In the genomic region with DNA sequence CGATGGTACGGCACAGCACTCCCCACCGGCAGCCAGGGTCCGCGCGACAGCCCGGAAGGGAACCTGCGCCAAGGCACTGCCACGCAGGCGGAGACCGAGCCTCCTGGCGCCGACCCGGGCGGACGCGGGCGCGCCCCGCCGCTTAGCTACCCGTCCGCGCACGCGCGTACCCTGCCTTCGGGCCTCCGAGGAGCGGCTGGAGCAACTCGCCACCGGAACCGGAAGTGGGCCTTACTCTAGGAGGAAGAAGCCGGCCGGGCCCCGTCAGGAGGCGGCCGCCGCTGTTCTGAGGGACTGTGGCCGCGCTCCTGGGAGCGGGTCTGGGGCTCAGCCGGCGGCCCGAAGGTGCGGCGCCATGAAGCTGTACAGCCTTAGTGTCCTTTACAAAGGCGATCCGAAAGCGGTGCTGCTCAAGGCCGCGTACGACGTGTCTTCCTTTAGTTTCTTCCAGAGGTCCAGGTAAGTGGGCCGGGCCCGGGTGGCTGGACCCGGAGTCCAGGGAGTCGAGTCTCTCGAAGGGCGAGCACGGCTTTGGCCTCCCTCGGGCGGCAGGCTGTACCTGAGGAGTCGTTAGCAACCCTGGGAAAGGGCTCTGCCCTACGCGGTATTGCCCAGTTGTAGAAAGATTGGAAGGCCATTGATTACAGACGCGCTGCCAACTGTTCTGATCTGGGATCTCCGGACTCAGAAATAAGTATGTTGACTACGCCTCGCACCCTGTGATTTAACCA, we compare ENCODE assay signal across 7 mouse cellular contexts. TPM values are rescaled to one million over a fixed set of nuclear protein-coding genes. Genes with fewer than 3 reads are reported as not detected.
A peak's percentile ranks its signal among the peaks of the same experiment; 100 is the strongest.
DNase-seq lines count a peak whose midpoint lies in the region; ATAC-seq and TF ChIP-seq lines count a peak whose summit lies in the region.

A gene (plus strand): TSS at position 148 of the 731 bp plus-strand sequence.

- WGBS in embryonic facial prominence, embryonic 10.5 days = under 1% methylated on average over 71 of the region's 71 CpGs
- under 1% methylated on average over 71 of the region's 71 CpGs for WGBS in intestine, postnatal 0 days
- under 1% methylated on average over 70 of the region's 71 CpGs for WGBS in midbrain, embryonic 12.5 days
- under 1% methylated on average over 71 of the region's 71 CpGs for WGBS in small intestine, adult 2 months

- peak; percentile 97 for ATAC-seq in intestine, postnatal 0 days
- peak; percentile 96 for ATAC-seq in midbrain, embryonic 12.5 days (ENCODE audit: low FRiP score, low read depth)

- peak; percentile 98 for DNase-seq in adrenal gland, postnatal 10 days
- peak; percentile 97 for DNase-seq in embryonic facial prominence, embryonic 10.5 days (ENCODE audit: low spot score)
- DNase-seq in gonadal fat pad, adult 2 months (ENCODE audit: low read depth) = peak; percentile 26
- DNase-seq in left cerebral cortex, postnatal 4 days = peak; percentile 97

- no peaks in the 10 kb centered on the region for H3K27me3 ChIP-seq in embryonic facial prominence, embryonic 10.5 days (replicated peaks; ENCODE audit: low read depth, poor library complexity, severe bottlenecking)
- no peaks in the 10 kb centered on the region for H3K27me3 ChIP-seq in intestine, postnatal 0 days (replicated peaks; ENCODE audit: control insufficient read depth, insufficient read depth, low read length)
- no peaks in the 10 kb centered on the region for H3K27me3 ChIP-seq in midbrain, embryonic 12.5 days
- no peaks in the 10 kb centered on the region for H3K27me3 ChIP-seq in small intestine, adult 2 months (ENCODE audit: control insufficient read depth, insufficient read depth, low read length)

- intact Hi-C loops in left cerebral cortex, postnatal 4 days (cut with DNase I) = loop anchor here (10.0 kb wide), 1 partner anchor 71 kb away; no protein-coding TSS in a partner anchor

- peaks cover 30% of the 10 kb centered on the region for H3K36me3 ChIP-seq in embryonic facial prominence, embryonic 10.5 days (replicated peaks)
- peaks cover 5% of the 10 kb centered on the region for H3K36me3 ChIP-seq in intestine, postnatal 0 days (ENCODE audit: control insufficient read depth, insufficient read depth)
- H3K36me3 ChIP-seq in midbrain, embryonic 12.5 days = peaks cover 14% of the 10 kb centered on the region
- H3K36me3 ChIP-seq in small intestine, adult 2 months (ENCODE audit: control insufficient read depth, insufficient read depth, low read length) = peaks cover 15% of the 10 kb centered on the region

- H3K9ac ChIP-seq in intestine, postnatal 0 days (ENCODE audit: low read depth, low read length) = peak within 1 kb of the TSS; percentile 97
- H3K9ac ChIP-seq in midbrain, embryonic 12.5 days (replicated peaks) = peak within 1 kb of the TSS; percentile 92

- TF ChIP-seq POLR2A in small intestine, adult 2 months (IDR thresholded peaks at IDR 0.05; ENCODE audit: low read depth, low read length) = peak; percentile 91; the same call in 1 of the 2 replicates

- H3K4me3 ChIP-seq in embryonic facial prominence, embryonic 10.5 days = peak within 1 kb of the TSS; percentile 75
- peak within 1 kb of the TSS; percentile 94 for H3K4me3 ChIP-seq in intestine, postnatal 0 days (ENCODE audit: low read depth, low read length)
- peak within 1 kb of the TSS; percentile 91 for H3K4me3 ChIP-seq in midbrain, embryonic 12.5 days
- peak within 1 kb of the TSS; percentile 87 for H3K4me3 ChIP-seq in small intestine, adult 2 months (ENCODE audit: low read depth, low read length)

- peak within 1 kb of the TSS; percentile 92 for H3K27ac ChIP-seq in embryonic facial prominence, embryonic 10.5 days (replicated peaks)
- peak within 1 kb of the TSS; percentile 92 for H3K27ac ChIP-seq in intestine, postnatal 0 days (ENCODE audit: low read depth, low read length)
- H3K27ac ChIP-seq in midbrain, embryonic 12.5 days (replicated peaks) = peak within 1 kb of the TSS; percentile 89
- peak within 1 kb of the TSS; percentile 96 for H3K27ac ChIP-seq in small intestine, adult 2 months (ENCODE audit: insufficient read depth, low read depth, low read length)

- peaks cover 23% of the 10 kb centered on the region for H3K4me1 ChIP-seq in embryonic facial prominence, embryonic 10.5 days
- H3K4me1 ChIP-seq in intestine, postnatal 0 days (replicated peaks; ENCODE audit: control insufficient read depth, insufficient read depth, low read length) = peaks cover 7% of the 10 kb centered on the region; the same call in 1 of the 2 replicates
- peaks cover 15% of the 10 kb centered on the region for H3K4me1 ChIP-seq in midbrain, embryonic 12.5 days
- H3K4me1 ChIP-seq in small intestine, adult 2 months (ENCODE audit: control insufficient read depth, insufficient read depth, insufficient read length, low read length) = peaks cover 13% of the 10 kb centered on the region; the same call in 1 of the 2 replicates

- no peak for TF ChIP-seq CTCF in intestine, postnatal 0 days (IDR thresholded peaks at IDR 0.05; ENCODE audit: low read depth)
- TF ChIP-seq CTCF in small intestine, adult 2 months (IDR thresholded peaks at IDR 0.05; ENCODE audit: extremely low read depth, insufficient read length, insufficient replicate concordance, low read depth, low read length) = no peak

- peak within 1 kb of the TSS; percentile 83 for H3K4me2 ChIP-seq in intestine, postnatal 0 days (replicated peaks; ENCODE audit: low read depth)
- H3K4me2 ChIP-seq in midbrain, embryonic 12.5 days (replicated peaks) = peak within 1 kb of the TSS; percentile 83

- no peaks in the 10 kb centered on the region for H3K9me3 ChIP-seq in embryonic facial prominence, embryonic 10.5 days
- no peaks in the 10 kb centered on the region for H3K9me3 ChIP-seq in intestine, postnatal 0 days (ENCODE audit: control insufficient read depth)
- no peaks in the 10 kb centered on the region for H3K9me3 ChIP-seq in midbrain, embryonic 12.5 days

RNA-seq across cellular contexts. Expression of the gene that starts here (rescaled TPM):
- total RNA-seq in adrenal gland, postnatal 10 days (2021) = 10 to 100 TPM; 71.5 to 79.3 TPM
- polyA plus RNA-seq in embryonic facial prominence, embryonic 10.5 days (2016; fragmentation: Nextera tagmentation; extraction: Ambion mirVana) = 56.0 and 56.8 TPM in 2 replicates
- 76.3 and 87.6 TPM in 2 replicates for polyA plus RNA-seq in gonadal fat pad, adult 2 months (2012; rRNA removed)
- 50.9 and 53.8 TPM in 2 replicates for polyA plus RNA-seq in intestine, postnatal 0 days (2015; fragmentation: Nextera tagmentation; extraction: Ambion mirVana)
- total RNA-seq in left cerebral cortex, postnatal 4 days (2021) = 100 to 1,000 TPM; 202 to 213 TPM
- polyA plus RNA-seq in midbrain, embryonic 12.5 days (2016; fragmentation: Nextera tagmentation; extraction: Ambion mirVana) = 57.9 and 59.1 TPM in 2 replicates
- 56.2 and 84.5 TPM in 2 replicates for polyA plus RNA-seq in small intestine, adult 2 months (2012; rRNA removed)

Comparison
In these comparisons a context has a peak if more than half of its experiments do, and no peak if none do; other contexts are left out.
1. Peak in every context shown above with its lines: DNase-seq, ATAC-seq, H3K4me3 ChIP-seq and H3K27ac ChIP-seq.
2. DNase-seq: peak in every context shown above with its lines; median percentile 98 in adrenal gland, postnatal 10 days; 97 in embryonic facial prominence, embryonic 10.5 days; 97 in left cerebral cortex, postnatal 4 days; 26 in gonadal fat pad, adult 2 months.